Mouse (Mus musculus): ENCODE measurements around the gene Spink4.

- no peak for TF ChIP-seq CTCF (IDR thresholded peaks at IDR 0.05; ENCODE audit: low read depth)
- TF ChIP-seq EP300 (IDR thresholded peaks at IDR 0.05; ENCODE audit: low read depth), result no peak
Measured at GRCm38 (mm10) chr4:40938793-40939192, 18.9 kb downstream of the Spink4 start.
